Mouse (Mus musculus) cerebellum, postnatal 4 days (tissue): ENCODE measurements at regions not wholly inside any gene's neighbourhood (a gene's known extent, or its start where the extent isn't known, plus 50 kb on each side); places are given as distances from the start of the nearest gene placed in this dataset.
A peak's percentile ranks its signal among the peaks of the same experiment; 100 is the strongest.

Source experiments
- DNase-seq, 2 experiments: peaks; one replicate each; pipeline ENCODE4 v3.0.0; 2022; ENCODE audit warnings: low spot score in 2 of 2, mixed read lengths in 1 of 2

DNA sequence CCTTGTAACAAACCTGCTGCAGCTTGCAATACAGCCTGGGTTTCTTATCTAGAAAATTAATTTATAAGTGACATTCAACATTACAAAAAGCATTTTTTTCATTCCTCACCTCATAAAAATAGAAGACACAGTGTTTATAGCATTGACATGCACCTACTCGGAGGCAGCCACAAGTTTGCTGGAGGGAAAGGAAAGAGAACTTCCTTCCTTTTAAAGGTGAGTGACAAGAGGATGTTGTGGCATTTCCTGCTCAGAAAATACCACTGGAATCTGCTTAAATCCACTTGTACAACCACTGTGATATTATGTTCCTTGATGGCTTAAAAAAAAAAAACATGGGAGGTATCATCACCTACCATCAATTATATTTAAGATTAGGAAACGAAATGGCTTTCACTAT is 1222.2 kb upstream of the Flrt2 start:
- DNase-seq = no peak

DNA sequence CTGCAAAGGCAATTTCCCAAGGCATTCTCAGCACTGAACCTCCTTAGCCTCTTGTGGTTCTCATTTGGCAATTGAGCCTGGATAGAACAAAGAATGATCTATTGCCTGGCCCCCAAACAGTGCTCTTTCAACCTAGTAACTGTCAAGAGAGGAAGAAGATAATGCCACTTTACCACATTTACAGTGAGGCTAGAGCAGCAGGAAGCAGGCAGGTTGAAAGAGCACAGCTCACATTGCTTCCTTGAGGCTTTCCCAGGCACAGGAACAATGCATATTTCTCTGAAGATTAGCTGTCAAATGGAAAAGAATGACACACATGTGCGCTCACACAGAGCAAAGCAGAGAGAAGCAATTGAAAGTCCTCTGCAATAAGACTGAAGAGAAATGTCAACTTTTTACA is 1221.0 kb upstream of the Flrt2 start:
- DNase-seq = no peak

DNA sequence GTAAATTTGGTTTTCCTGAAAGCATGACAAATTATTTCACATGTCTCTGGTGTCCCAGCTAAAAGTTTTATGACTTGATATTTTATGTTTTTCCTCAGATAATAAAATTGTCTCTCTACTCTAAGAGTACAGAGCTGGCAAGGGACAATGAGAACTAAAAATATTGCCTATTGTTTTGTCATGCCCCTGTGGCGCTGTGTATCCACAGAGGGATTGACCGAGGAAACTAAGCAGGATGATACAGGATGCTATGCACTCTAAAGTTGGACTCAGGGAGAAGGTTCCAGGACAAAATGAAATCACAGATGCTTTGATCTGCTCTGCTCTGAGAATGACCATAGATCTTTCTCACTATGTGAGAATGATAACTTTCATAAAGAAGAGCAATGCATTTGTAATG is 1203.3 kb upstream of the Flrt2 start:
- no peak for DNase-seq

DNA sequence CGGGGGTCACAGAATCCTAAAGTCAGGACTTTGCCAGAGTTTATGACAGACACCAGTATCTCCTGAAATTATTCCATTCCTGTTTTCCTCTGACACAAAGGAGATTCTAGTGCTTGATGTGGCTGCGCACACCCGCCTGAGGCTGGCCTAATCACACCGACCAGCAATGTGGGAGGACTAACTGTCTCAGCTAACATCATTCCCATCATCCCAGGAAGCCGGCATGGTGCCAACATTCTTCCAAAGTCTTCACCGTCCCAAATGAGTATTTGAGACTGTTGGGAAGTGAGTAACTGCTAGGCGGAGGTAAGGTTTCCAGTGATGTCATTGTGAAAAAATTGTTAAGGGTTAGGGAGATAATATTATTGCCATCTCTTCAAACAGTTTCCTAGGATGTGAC is 1183.9 kb upstream of the Flrt2 start:
- no peak for DNase-seq

DNA sequence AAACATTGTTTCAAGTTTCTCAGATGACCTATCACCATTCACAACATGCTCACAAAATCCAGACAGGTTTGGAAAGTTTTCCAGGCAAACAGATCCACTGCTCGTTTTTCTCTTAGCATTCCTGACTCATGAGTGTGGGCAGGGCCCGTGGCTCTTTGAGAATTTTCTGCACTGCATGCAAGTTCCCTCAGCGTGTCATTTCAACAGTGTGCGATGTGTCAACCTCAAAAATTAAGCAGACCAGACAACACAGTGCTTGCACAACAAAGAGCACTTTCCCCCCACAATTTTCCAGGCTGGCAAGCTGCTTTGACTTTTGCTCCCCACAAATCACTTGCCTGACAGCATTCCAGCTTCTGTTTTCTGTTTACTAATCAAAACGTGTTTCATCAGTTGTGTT is 1182.2 kb upstream of the Flrt2 start:
- no peak for DNase-seq

DNA sequence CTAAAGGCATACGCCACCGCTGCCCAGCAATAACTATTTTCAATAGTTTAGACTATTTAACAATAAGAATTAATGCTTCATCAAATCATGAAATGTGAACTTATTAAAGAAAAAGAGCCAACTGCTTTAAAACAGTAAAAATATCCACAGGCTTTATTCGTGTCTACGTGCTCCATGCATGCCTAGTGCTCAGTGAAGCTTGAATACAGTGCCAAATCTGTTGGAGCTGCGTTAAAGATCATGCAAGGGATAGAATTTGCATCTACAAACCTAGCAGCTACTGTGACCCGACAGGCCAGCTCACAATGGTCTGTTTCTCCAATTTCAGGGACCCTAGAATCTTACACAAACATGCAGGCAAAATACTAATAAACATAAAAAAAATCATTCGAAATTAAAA is 1147.3 kb upstream of the Flrt2 start:
- DNase-seq = no peak

DNA sequence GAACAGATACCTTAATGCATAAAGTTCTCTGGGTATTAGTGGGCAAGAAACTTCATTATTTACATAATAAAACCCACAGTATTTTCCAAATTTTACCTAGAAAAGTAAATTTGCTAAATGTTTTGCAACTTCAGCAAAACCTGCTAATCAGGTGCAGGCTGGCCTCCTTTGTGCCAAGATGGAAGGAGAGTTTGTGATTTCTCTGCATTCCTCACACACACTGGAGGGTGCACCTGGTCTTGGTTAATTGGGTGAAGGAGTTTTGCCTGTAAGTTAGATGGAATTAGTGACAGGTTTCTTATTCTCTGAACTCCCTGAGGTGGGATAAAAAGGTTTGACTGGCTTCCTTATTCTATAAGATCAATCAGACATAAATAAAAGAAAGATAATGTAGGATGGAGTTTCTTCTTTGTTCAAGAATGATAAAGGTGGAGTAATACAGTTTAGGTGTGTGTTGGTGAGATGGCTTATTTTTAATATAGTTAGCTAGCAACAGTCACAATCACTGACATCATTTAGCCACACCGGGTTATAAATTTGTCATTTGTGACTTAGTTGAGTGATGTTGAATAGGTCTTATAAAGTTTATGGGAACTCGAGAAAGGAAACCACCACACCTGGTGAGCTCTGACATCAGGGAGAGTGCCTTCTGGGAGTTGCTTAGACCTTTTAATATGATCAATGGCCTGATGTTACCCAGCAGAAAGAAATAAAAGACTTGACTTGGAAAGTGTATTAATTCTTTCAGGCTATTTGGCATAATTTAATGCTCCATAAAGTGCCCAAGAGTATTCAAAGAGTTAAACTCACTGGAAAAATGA is 1131.4 kb upstream of the Flrt2 start:
- DNase-seq = no peak

DNA sequence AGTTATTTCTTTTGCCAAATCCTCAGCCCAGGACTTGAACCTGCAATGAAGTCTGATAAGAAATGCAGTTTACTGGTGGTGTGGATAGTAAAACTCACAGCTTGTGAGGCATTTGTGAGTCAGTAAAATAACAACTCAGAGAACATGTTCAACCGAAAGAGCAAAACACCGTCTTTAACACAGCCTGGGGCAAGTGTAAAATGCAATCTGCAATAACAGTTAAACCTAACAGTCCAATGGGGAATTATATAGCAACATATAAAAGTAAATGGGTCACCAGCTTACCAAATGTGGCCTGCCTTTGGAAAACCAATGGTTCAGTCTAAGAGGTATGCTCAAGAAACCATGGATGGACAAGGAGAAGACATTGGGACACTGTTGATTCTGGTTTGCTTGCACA is 1117.0 kb upstream of the Flrt2 start:
- no peak for DNase-seq

DNA sequence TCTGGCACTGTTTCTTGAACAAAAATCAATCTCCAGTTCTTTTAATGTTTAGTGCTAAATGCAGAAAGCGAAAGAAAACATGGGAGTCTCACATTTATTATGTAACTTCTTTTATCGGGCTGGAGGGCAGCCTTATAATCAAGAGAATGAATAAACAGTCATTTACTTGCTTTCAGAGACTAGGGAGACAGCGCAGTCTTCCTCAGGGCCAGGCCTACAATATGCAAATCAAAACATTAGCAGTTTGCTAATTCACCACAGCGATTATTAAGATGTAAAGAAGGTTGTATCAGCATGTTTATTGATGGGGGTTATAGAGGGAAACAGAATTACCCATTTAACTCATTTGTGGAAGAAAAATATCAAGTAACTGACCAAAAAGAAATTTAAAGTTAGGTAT is 1111.7 kb upstream of the Flrt2 start:
- DNase-seq = no peak

DNA sequence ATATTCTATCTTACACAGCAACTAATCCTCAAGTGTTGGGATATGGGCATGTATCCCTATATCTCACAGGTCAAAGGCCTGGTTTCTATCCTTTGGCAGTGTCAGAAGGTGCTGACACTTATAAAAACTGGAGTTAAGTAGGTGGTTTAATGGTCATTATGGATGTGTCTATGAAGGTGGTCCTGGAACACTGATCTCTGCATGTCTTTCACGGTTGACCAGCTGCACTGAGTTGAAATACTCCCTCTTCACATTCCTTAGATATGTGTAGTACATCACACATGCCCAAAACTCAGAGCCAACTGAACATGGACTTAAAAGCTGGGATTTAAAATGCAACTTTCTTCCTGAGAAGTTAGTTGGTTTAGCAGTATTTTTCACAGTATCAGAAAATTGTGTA is 1107.7 kb upstream of the Flrt2 start:
- no peak for DNase-seq

DNA sequence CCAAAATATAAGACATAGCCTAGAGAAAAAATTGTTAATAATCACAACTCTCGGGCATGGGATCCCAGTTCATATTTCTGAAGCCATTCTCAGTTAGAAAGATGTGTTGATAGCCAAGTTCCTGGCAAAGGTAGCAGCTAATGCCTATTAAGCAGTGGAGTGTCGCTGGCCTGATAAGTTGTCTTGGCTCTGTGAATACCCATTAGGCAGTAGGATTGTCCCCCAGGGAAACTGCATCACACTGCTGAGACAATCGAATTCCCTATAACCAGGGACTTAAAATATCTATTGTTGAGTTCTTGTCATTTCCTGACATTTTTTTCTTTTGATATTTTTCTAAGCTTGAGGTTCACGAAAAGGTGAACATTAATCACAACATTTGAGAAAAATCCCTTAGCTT is 1105.0 kb upstream of the Flrt2 start:
- no peak for DNase-seq

DNA sequence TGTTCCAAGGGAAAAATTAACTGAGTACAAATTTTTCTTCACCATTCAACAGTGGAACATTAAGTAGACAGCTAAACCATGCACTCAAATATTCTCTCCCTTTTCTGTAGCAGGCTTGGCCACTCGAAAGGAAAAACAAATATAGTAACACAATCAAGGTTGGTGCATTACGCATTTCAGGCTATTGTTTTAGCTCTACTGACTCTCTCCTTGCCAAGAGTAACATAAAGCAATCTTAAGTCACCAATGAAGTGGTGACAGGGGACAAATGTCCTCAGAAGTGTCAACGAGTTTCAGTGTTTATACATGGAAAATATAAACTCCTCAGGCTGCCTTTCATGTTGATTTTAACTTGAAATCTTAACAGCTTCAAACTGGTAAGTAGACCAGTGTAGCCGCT is 1103.4 kb upstream of the Flrt2 start:
- DNase-seq = no peak

DNA sequence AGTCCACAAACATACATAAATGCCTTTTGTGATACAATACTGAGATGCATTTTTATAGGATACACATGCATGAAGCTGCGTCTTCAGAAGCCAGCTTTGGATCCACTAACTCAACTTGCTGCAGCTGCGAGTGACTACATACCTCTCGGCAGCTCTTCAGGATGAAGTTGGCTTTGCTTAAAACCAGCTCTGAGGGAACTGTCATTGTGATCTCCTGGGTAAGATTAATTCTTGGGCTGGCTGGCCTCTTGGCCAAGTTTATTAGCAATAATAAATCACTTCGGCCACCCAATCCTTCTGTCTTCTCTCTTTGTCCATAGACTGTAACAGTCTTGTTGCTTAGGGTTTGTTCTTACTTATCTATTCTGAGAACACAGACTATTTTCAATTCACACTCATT is 1103.0 kb upstream of the Flrt2 start:
- no peak for DNase-seq

DNA sequence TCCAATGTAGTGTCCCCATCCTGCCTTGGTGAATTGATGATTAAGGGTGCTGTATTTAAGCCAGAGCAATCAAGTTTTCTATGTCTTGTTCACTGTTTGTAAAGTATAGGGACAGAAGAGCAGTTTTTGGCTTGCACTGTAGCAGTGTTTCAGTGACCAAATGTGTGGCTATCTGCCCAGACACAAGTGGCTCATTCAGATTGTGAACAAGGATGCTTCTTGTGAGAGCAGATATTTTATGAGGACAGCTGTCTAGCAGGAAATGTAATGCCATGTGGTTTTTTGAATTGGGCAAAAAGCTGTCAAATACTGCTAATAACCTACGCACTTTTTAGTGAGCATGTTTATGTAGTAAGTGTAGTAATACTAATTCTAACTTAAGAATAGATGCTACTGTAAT is 1086.5 kb upstream of the Flrt2 start:
- peak in 1 of 2 experiments; percentile 3 for DNase-seq

DNA sequence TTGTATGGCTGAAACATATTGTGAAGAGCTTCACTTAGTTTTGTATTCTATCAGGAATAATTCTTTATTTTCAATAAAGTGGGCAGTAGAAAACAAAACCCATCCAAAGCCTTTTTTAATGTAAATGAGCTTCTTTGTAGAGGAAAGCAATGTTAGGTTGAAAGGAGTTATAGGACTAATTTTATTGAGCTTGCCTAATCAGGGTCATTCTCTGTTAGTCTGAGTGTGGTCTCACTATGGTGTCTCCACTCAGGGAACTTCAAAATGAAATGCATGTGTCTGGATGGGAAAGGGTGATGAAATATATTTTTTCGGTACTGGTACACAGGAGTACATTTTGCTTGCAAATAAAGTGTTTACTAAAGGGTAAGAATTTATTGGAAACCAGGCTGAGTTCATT is 1055.5 kb upstream of the Flrt2 start:
- no peak for DNase-seq

DNA sequence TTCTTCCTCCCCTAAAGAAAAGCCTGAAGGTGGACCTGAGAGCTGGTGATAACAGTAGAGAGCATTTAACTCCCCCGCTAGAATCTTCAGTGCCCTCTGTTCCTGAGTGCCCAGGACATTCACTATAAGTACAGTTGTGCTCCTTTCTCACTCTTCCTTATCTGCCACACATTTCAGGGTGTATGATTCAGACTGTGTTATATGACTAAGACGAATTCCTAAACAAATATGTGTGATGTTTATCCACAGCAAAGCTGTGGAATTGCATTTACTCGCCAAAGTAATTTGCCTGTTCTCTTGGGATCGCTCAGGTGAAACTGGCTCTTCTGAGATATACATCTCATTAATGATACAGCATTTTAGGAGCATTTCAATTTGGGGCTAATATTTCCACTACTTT is 1051.9 kb upstream of the Flrt2 start:
- no peak for DNase-seq

DNA sequence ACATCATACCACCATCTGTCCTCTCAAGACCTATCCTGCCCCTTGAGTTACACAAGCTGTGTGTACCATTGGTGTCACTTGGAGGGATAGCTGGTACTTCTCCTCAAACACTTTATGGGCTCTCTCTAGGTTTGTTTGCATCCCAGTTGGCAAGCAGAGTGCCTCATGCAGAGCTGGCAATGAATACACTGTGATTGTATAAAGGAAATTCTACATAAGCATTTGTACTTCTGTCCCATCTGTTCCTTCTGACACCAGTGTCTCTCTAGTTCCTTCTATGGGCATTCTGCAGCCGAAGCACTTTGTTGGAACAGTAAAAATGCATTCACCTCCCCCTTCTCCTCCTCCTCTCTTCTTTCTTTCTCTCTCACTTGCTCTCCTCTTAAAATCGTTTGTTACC is 1046.7 kb upstream of the Flrt2 start:
- no peak for DNase-seq

DNA sequence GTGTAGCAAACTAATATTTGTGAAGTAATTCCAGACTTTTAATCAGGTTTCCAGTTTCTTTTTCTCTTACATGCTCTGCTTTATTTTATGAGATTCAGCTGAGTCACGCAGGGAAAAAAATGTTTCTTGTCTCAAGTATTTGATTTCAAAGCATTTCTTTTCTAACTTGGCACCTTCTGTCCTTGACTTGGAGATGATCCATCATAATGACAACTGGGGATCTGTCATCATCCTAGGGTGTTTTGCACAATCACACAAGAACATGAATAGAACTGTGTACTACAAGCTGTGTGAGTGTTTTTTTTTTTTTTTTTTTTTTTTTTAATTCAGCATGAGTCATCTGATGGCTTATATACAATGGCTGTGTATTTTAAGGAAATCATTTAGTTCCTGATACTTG is 1022.0 kb upstream of the Flrt2 start:
- no peak for DNase-seq

DNA sequence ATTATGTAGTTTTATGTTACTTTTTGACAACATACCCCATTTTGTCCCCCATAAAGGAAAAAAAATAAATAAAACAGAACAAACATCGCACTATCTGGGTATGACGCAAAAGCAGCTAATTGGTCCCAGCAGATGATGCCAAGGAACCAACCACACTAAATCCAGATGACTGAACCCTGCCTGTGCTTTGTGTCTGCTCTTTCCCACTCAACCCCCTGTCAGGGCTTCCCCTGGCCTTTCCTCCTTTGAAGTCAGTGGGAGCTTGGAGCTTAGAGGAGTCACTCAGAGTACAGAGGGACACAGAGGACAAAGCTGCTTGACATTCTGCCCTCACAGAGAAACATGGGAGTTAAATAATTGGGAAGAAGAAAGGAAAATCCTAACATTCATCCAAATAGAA is 1017.1 kb upstream of the Flrt2 start:
- DNase-seq = no peak

DNA sequence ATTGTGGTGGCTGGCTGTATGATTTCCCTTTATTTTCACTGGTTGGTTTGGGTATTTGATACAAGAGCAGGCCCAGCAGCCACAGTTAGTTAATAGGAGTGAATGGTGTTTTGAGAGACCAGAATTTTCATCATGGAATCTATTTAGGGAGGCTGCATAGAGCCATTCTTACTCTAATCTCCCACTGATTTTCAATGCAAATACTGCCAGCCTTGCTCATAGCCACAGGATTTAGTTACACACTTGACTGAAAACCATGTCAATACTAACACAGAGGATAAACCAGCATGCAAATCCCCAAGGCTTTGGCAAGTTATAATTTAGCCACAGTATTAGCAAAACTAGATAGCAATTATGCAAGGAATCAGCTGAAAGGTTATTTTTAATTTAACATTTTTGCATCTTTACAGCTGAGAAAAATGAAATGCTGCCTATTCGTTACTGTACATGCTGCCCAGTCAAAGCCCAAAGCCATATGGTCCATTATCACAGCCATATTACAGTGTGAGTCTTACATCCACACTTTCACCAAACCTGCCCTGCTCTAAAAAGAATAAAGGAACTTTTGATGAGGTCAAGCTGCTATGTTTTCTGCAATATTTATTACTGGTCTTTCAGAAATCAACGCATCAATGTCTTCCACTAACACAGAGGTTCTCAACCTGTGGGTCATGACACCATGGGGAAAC is 1000.5 kb upstream of the Flrt2 start:
- DNase-seq = no peak

DNA sequence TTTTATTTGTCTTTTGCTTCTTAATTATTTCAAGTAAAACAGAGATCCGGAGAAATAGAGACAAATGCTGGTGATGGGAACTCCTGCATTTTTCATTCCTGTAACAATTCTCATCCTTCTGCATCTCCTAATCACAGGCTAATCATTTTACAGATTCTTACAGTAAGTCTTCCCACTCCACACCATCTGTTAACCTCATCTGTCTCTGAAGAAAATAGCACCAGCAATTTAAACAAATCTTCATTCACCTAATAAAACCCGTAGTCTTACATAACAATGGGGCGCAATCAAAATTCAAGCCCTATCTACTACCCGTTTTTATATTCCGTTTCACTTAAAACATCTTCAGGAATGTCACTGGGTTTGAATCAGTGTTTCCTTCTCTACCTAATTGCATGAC is 960.6 kb upstream of the Flrt2 start:
- DNase-seq = no peak

DNA sequence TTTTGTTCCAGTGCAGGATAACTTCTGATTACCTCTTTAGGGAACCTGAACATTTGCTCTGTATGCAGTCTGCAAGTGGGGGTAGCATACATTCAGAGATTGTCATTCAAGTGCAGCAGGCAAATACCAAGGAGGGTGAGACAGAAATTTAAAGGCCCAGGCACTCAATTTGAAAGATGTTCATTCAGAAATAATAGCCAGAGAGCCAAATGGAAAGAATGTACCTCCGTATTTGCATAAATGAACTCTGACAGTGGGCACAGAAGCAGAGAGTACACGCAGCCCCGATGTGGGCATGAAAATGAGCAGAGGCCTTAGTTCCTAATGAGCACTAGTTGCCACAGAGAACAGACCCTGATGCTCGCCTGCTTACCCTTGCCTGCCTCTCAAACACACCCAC is 958.8 kb upstream of the Flrt2 start:
- DNase-seq = no peak

DNA sequence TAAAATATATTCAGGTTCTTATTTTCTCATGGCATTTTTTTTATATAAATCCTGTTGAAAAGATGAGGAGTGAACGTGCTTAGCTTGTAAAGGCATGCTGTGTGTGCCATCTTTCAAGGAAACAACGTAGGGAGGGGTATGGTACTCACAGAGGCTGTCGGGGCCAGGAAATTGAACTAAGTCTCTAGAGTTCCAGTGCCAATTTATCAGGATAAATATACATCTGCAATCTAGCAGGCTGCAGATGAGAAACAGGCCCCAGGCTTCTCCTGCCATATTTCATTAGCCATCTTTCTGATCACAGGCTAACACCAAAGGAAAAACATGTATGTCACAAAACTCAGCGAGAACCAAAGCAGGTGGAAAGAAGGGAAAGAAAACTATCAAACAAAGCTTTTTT is 954.8 kb upstream of the Flrt2 start:
- no peak for DNase-seq
